Mouse (Mus musculus) kidney, postnatal 0 days (tissue): ENCODE data around the gene Tshz3. TPM values are rescaled to one million over a fixed set of nuclear protein-coding genes. Genes with fewer than 3 reads are reported as not detected.
A peak's percentile ranks its signal among the peaks of the same experiment; 100 is the strongest.

Experiments
- ATAC-seq: fragments of 200-750 bp; cut with Nextera tagmentation; replicated peaks from 2 replicates; pipeline ENCODE4 v1.8.0; 2017; ENCODE audit warnings: low read depth, moderate number of reproducible peaks, moderate TSS enrichment, moderate library complexity; ENCODE audit not compliant: low FRiP score
- DNase-seq: peaks from one replicate; pipeline ENCODE4 v3.0.0-alpha.2; 2016; ENCODE audit warnings: low spot score
- H3K27ac ChIP-seq: fragments of 300-500 bp; sonication (generic); 2 replicates; pipeline ENCODE4 v1.5.1; 2014; ENCODE audit warnings: mild to moderate bottlenecking
- H3K27me3 ChIP-seq: fragments of 300-500 bp; sonication (generic); 2 replicates; pipeline ENCODE4 v1.6.1; 2014; ENCODE audit warnings: low read length, mixed read lengths; ENCODE audit not compliant: insufficient read depth
- H3K36me3 ChIP-seq: fragments of 300-500 bp; sonication (generic); 2 replicates; pipeline ENCODE4 v1.6.1; 2014; ENCODE audit warnings: low read length, mixed read lengths; ENCODE audit not compliant: insufficient read depth
- H3K4me1 ChIP-seq: fragments of 300-500 bp; sonication (generic); replicated peaks from 2 replicates; pipeline ENCODE4 v1.6.1; 2014; ENCODE audit warnings: antibody characterized with exemption, low read length, mixed read lengths; ENCODE audit not compliant: insufficient read depth
- H3K4me2 ChIP-seq: fragments of 300-500 bp; sonication (generic); 2 replicates; pipeline ENCODE4 v1.6.1; 2014; ENCODE audit warnings: mild to moderate bottlenecking, low read length, moderate library complexity, mixed read lengths
- H3K4me3 ChIP-seq: fragments of 300-500 bp; sonication (generic); replicated peaks from 2 replicates; pipeline ENCODE4 v1.5.1; 2014; ENCODE audit warnings: low read depth, low read length
- H3K9ac ChIP-seq: fragments of 300-500 bp; sonication (generic); 2 replicates; pipeline ENCODE4 v1.6.1; 2014; ENCODE audit warnings: low read depth, low read length
- H3K9me3 ChIP-seq: fragments of 300-500 bp; sonication (generic); replicated peaks from 2 replicates; pipeline ENCODE4 v1.6.1; 2016; ENCODE audit warnings: low read length, inconsistent platforms, mixed read lengths
- CTCF ChIP-seq: IDR thresholded peaks from 2 replicates; pipeline ENCODE4 v1.5.1; 2016; ENCODE audit warnings: antibody characterized with exemption, low read depth, mild to moderate bottlenecking, moderate library complexity
- WGBS: fragments of 180-500 bp; shearing (Covaris S2); extraction: QIAGEN DNeasy Blood & Tissue Kit; methylation state at CpG from one replicate; pipeline ENCODE4 v1.1.7; 2014; 5-methylcytosine and 5-hydroxymethylcytosine counted together
- polyA plus RNA-seq: library from polyadenylated mRNA; unstranded; fragments of >200 nt; fragmentation: Nextera tagmentation; extraction: Ambion mirVana; gene quantifications from 2 replicates; pipeline ENCODE4 v1.2.1, GENCODE M21; 2015

The Tshz3 gene
- polyA plus RNA-seq, 1 experiment from 2014 or later: 4.5 TPM

DNA sequence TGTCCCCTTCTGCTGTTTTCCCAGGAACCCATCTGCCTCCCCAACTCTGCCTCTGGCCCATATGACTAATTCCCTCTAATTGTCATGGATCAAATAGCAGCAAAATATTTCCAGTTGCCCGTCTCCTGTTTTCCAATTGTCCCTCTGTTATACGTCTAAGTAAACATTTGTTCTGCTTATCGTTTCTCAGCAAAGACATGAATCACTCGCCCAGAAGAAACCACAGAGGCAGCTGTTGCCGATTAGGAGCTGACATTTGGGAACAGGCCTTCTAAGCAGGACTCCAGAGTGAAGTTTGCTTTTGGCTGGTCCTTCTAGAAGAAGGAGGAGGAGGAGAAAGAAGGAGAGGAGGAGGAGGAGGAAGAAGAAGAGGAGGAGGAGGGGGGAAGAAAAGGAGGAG lies 30.2 kb upstream of the Tshz3 start:
- no peak for ATAC-seq
- H3K9me3 ChIP-seq: no peaks in the 10 kb centered on the region
- peak; percentile 50 for DNase-seq
- no peaks in the 10 kb centered on the region for H3K27me3 ChIP-seq
- no peak overlapping the region for H3K27ac ChIP-seq
- H3K4me2 ChIP-seq: no peak overlapping the region
- no peaks in the 10 kb centered on the region for H3K4me1 ChIP-seq
- no peak overlapping the region for H3K9ac ChIP-seq
- WGBS: 20% methylated on average over 5 of the region's 5 CpGs
- H3K36me3 ChIP-seq: no peaks in the 10 kb centered on the region
- no peak overlapping the region for H3K4me3 ChIP-seq
- no peak for TF ChIP-seq CTCF

DNA sequence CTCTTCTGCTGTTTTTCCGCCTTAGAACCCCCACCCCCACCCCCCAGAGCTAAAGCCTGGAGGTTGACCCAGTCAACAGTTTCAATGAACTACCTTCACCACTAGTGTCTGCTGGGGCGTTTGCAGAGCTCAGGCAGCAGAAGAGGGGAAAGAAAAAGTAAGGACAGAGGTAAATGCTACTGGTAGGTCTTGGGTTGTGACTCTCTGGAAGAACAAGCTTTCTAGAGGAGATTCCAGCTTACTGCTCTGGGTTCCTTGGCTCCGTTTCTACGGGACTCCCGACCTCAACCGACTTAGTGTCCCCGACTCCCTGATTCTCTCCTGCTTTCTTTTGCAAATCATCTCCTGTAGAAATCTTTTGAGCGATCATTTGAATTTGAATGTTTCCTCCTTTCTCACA lies 19.9 kb upstream of the Tshz3 start:
- H3K27me3 ChIP-seq: peaks cover 26% of the 10 kb centered on the region
- no peak overlapping the region for H3K4me2 ChIP-seq
- H3K36me3 ChIP-seq: no peaks in the 10 kb centered on the region
- WGBS: 30% methylated on average over 8 of the region's 8 CpGs
- no peak for DNase-seq
- H3K4me1 ChIP-seq: no peaks in the 10 kb centered on the region
- no peak for ATAC-seq
- H3K27ac ChIP-seq: no peak overlapping the region
- H3K9me3 ChIP-seq: no peaks in the 10 kb centered on the region
- no peak overlapping the region for H3K9ac ChIP-seq
- H3K4me3 ChIP-seq: no peak overlapping the region
- TF ChIP-seq CTCF: no peak

DNA sequence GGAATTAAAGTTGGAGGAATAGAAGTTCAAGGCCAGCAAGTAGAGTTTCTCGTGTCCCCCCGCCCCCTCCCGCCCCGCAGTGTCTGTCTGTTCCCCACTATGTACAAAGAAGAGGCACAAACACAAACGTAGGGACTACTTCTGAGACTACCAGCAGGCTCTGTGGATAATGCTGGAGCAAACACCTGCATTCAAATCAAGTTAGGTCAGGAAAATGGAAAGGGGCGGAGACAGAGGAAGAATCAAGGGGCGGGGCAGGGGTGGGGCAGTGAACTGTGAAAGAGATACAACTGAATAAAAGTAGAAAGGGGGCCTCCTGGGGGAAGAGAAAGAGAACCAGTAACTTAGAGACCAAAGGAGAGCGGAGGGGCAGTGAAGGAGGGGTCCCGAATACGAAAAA lies 19.4 kb upstream of the Tshz3 start:
- H3K9ac ChIP-seq: no peak overlapping the region
- H3K9me3 ChIP-seq: no peaks in the 10 kb centered on the region
- DNase-seq (no peak), ATAC-seq (no peak)
- H3K4me3 ChIP-seq: no peak overlapping the region
- WGBS: 13% methylated on average over 10 of the region's 10 CpGs
- H3K4me1 ChIP-seq: no peaks in the 10 kb centered on the region
- H3K27me3 ChIP-seq: peaks cover 26% of the 10 kb centered on the region
- no peak overlapping the region for H3K27ac ChIP-seq
- H3K36me3 ChIP-seq: no peaks in the 10 kb centered on the region
- no peak for TF ChIP-seq CTCF
- no peak overlapping the region for H3K4me2 ChIP-seq

DNA sequence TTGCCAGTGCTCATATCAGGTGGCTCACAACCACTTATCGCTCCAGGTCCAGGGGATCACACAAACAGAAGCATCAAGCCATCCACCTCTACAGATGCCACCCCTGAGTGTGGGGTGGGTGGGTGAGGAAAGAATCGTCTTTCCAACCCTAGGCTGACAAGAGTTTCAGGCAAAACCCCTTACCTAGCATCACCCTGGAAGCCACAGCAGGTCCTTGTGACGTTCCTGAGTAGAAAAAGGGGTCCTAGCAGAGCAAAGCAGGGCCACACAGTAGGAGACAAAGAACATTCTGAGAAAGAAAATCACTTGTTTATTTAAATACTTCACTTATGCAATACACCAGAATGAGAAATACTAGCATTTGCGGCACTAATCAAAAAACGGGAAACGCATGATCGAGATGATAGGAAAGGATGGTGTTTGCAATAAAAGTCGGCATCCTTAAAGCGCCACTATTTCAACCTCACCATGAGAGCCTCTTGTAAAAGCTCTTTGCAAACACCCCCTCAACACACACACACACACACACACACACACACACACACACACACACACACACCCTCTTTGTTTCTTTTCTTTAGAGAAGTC lies 18.8 kb upstream of the Tshz3 start:
- Histone ChIP-seq H3K4me3 (no peak overlapping the region), H3K4me2 (no peak overlapping the region)

DNA sequence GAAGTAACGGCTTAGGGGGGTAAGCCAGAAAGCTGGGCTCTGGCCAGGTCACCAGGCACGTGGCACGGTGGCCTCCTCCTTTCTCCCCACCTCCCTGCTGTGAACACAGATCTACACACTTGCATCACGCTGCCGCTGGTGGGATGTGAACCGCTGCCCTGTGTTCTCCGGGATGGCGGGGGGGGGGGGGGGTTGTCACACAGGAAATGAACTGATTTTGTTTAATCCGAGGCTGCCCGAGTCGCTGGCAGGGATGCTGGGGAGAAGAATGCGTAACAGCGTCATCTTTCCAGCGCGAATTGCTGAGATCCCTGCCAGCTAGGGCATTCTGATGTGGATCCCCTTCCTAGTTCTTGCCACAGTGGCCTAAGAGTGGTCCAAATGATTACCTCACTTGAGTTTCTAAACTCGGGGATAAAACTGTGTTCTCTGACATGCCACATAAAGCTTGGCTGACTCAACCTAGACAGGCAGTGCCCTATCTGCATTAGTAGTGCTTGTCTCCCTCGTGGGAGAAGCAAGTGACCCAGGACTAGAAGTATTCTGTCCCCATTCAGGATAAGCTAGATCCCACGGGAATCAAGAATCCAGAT lies 18.0 kb upstream of the Tshz3 start:
- no peak for TF ChIP-seq CTCF
- Histone ChIP-seq H3K27ac (no peak overlapping the region), H3K4me1 (no peaks in the 10 kb centered on the region), H3K4me3 (peak overlapping the region; percentile 5; the same call in 1 of the 2 replicates), H3K9ac (no peak overlapping the region), H3K36me3 (no peaks in the 10 kb centered on the region), H3K4me2 (peak overlapping the region; percentile 37), H3K9me3 (no peaks in the 10 kb centered on the region), H3K27me3 (peaks cover 26% of the 10 kb centered on the region)
- DNase-seq (no peak), ATAC-seq (no peak)
- WGBS: 1% methylated on average over 18 of the region's 18 CpGs

More for the DNA sequence above, 18.8 kb upstream of the Tshz3 start:
- Histone ChIP-seq H3K4me1 (no peaks in the 10 kb centered on the region), H3K36me3 (no peaks in the 10 kb centered on the region), H3K27me3 (peaks cover 26% of the 10 kb centered on the region), H3K9ac (no peak overlapping the region), H3K27ac (no peak overlapping the region), H3K9me3 (no peaks in the 10 kb centered on the region)
- no peak for TF ChIP-seq CTCF
- 6% methylated on average over 9 of the region's 9 CpGs for WGBS
- DNase-seq (no peak), ATAC-seq (no peak)

DNA sequence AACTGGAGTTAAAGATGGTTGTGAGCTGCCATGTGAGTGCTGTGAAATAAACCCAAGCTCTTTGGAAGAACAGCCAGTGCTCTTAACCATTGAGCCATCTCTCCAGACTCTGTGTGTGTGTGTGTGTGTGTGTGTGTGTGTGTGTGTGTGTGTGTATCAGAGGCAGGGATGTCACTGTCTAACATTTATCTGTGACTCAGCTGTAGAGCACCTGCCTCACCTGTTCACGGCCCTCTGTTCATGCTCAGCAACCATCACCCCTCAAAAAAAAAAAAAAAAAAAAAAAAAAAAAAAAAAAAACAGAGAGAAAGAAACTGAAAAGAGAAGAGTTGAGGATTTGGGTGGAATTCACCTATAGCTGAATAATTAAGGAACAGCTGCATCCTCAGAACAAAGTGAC lies 10.4 kb upstream of the Tshz3 start:
- Histone ChIP-seq H3K27me3 (peaks cover 28% of the 10 kb centered on the region; the same call in 1 of the 2 replicates), H3K4me1 (no peaks in the 10 kb centered on the region), H3K4me3 (no peak overlapping the region), H3K27ac (no peak overlapping the region), H3K9me3 (no peaks in the 10 kb centered on the region), H3K36me3 (no peaks in the 10 kb centered on the region), H3K9ac (no peak overlapping the region), H3K4me2 (no peak overlapping the region)
- 79% methylated on average over 1 of the region's 1 CpGs for WGBS
- DNase-seq (no peak), ATAC-seq (no peak)
- TF ChIP-seq CTCF: no peak
